Mouse (Mus musculus) brain, adult 2 months (tissue): ENCODE data around the gene Igf1r.

Experiments
- DNase-seq: peaks from one replicate; pipeline ENCODE4 v3.0.0; 2011; ENCODE audit warnings: low read depth, low spot score

The Igf1r gene

DNA sequence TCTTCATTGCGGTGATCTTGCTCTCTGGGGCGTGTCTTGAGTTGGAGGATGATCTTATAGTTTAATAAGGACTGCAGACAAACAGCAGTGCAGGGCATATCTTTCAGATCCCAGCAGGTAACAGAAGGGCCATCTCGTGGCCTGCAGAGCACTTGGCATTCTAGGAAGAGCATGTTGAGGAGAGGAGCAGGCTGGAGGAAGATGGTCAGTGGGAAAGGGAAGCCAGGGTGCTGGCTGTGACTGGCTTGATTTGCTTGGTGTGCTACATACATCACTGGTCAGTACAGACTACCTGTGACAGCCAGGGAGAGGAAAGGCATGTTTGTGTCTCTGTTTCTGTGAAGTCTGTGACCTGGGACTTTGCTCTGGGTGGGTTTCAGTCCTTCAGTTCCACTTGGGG is 122.8 kb downstream of the Igf1r start:
- peak; percentile 68 for DNase-seq

DNA sequence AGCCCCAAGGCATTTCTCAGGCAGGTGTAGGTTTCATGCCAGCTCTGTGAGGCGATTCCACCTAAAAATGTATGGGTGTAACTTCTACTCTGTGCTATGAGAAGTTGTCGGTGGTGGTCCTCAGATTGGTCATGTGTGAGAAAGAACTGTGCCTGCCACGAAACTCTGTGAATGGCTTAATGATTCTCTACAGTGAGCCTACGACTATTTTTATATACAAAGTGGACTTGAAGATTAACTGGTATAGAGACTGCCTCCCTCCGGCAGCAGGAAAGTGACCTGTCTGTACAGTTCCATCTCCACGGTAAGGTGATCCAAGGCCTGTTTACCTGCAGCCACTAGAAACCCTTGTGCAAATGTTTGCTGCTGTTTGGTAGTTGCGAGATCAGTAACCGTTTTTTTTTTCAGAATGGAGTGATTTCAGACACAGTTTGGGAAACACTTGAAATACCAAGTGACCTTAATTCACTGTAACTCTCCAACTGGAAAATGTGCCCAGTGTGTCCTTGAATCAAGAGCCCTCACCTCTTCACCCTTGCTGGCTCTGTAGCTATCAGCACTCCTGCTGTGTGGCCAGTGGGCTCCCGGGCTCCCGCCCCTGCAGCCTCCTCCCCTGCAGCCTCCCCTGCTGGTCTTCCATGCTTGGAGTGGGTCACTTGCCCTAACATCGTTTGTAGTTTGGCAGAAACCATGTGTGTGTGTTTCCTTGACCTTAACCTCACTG is 127.7 kb downstream of the Igf1r start:
- no peak for DNase-seq

DNA sequence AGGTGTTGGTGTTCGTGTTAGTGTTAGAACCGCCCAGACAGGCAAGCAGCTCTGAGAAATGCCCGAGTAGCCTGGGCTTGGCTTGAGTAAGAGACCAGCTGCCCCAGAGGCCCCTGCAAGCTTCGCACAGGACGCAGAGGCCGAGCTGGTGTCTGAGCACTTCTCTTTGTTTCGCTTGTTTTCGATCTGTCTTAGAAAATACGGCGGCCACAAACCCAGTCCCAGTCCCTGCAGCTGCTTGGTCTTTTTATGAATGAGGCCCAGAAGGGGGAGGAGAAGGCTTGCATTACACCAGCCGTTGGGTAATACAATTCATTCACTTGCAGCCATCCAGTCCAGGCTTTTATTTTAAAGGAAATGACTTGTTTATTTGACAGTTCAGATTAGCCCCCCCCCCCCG is 132.7 kb downstream of the Igf1r start:
- DNase-seq, result peak; percentile 81

DNA sequence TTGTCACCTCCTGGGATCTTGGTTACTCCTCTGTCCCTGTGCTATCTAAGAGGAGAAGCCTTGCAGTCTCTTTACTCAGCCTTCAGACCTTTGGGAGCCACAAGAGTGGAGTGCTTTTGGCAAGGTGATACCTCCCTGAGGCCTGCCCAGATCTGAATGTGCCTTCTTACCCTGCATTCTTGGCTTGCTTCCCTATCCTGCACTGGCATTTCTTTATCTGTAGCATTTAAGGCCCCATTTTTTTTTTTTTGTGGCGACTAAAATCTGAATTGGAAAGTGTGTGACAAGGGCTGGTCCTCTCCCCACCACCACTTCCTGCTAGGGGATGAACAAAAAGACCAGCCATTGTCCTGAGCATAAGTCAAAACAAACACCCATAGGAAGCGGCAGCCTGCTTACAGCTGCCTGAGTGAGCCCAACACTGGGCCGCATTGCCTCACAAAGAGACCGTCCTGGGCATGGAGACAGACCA is 133.3 kb downstream of the Igf1r start:
- DNase-seq, result peak; percentile 61

DNA sequence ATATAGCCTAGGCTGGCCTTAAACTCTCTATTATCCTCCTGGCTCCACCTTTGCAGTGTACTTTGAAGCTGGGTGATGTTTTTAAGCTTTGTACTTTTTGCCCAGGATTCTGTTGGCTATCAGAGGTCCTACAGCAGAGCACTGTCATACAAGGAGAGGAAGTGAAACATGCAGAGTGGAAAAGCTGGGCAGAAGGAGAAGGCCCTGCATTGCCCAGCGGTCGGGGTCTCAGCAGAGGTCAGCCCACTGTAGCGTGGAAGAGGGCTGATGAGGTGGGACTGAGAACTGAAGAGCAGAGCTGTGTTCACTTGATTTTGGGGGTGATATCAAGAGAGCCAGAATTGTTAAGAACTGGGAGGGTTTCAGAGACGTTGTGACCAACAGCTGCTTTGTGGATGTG is 134.9 kb downstream of the Igf1r start:
- DNase-seq, result no peak

DNA sequence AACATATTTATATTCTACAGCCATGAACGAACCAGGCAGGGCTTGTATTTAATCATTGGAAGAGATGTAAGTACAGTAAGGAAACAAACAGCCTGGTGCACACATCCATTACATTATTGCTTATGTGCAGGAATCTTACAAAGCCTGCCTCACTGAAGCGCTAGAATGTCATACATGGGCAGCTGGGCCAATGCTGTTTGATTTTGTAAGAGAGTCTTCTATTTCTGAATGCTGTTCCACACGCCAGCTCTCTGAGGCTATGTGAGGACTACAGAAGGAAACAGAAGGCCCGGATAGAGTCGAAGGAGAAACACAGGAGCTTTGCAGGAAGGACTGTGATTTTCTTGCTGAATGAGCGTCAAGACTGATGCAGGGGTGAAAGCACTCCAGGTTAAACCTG is 136.2 kb downstream of the Igf1r start:
- peak; percentile 86 for DNase-seq

DNA sequence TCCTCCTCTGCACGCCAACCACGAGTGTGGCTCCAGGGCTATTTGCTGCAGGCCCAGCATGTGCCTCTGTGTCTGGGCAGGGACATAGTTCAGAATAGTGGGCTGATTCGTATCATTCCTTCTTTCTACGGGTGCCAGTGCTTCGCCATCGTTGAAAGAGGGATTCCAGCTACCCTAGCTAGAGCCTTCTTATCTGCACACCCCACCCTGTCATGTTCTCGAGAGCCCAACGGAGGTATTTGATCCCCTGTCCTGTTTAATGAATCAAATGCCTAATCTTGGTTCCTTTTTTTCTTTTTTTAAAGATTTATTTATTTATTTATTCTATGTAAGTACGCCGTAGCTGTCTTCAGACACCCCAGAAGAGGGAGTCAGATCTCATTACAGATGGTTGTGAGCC is 137.1 kb downstream of the Igf1r start:
- DNase-seq, result no peak

DNA sequence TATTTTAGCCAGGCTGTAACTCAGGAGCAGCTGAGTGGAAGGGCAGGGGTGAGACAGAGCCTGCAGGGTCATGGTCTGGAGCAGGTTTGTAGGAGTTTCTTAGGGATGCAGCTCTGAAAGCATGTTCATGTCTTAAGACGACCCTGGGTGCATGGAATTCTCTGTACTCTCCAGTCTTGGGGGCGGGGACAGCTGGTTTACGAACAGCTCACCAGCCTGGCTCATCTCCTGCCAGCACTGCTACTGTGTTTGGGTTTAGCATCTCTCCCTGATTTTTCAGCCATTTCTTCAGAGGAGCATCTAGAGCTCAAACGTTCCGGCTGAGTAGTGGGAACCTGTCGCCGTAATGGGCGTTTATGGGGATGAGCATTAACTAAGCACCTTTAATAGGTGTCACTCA is 137.9 kb downstream of the Igf1r start:
- DNase-seq, result peak; percentile 62

DNA sequence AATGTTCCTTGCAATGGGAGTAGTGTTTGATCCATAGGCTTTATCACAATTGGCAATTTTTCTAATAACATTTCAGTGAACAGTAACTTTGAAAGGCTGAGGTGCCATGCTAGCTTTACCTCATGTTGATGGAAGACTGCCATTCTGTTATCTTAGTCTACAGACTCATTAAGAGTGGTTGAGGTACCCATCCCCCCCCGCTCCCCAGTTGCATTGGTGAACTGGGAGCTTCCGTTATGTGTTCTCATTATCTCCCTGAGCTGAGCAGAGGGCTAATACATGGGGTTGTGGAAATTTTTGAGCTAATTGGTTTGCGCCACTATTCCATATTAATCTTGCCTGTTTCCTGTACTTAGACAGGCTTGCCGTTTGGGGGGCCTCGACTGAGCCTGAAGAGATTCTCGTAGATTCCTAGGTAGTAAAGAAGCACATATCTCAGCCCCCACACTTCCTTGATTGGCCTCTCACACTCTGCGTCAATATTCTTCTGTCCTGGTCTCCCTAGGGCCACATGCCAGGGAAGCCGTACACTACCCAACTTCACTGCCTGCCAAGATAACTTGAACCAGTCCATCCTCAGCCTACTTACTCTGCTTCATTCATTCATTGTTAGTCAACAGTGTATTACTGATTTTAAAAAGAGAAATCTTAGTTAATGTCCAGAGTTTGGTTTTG is 139.8 kb downstream of the Igf1r start:
- no peak for DNase-seq

DNA sequence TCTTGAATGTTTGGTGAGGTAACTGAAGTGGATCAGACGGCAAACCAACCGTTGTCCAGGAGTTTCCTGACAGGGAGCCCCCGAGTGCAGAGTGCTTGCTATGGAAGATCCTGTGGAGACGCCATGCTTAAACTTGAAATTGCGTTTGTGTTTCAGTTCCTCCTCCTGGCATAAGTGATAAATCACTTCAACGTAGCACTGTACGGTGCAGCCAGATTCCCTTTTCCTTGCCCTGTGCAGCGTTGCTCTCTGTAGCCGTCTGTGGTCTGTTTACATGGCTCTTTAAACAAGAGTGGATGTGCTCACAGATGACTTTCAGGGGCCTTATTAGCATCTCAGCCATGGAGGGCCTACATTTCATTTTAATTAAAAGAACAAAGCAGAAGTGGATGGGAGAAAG is 141.2 kb downstream of the Igf1r start:
- DNase-seq, result no peak

DNA sequence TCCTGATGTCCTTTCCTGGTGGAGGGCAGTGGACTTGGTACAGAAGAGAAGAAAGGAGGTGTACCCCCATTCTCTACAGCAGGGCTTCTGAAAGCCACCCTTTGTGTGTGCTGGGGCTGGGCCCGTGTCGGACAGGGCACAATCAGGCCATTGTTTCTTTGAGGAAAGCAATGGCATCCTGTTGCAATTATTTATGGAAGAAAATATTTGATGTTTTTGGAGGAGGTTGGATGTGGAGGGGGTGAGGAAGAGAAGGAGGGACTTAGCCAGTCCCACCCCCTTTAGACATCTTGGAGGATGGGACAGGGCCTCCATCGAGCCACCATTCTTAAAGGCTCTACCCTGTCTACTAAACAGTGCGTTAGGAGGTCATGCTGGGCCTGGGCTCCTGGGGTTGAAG is 142.9 kb downstream of the Igf1r start:
- DNase-seq, result peak; percentile 60

DNA sequence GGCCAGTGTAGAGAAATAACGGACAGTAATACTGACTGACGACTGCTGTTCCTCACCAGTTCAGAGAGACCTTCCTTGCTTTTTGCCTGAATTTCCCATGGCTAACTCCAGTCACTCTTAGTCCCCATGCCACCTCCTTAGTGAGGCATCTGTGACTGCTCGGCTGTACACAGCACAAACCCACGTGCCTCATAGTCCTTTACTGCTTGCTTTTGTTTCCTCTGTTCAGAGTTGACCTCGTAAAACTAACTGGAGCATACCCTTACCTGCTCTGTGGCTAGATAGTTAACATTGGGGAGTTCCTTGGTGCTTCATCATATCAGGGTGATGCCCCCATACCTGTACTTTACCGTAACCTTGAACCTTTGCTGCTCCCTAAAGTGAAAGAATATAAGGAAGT is 143.8 kb downstream of the Igf1r start:
- DNase-seq, result no peak

DNA sequence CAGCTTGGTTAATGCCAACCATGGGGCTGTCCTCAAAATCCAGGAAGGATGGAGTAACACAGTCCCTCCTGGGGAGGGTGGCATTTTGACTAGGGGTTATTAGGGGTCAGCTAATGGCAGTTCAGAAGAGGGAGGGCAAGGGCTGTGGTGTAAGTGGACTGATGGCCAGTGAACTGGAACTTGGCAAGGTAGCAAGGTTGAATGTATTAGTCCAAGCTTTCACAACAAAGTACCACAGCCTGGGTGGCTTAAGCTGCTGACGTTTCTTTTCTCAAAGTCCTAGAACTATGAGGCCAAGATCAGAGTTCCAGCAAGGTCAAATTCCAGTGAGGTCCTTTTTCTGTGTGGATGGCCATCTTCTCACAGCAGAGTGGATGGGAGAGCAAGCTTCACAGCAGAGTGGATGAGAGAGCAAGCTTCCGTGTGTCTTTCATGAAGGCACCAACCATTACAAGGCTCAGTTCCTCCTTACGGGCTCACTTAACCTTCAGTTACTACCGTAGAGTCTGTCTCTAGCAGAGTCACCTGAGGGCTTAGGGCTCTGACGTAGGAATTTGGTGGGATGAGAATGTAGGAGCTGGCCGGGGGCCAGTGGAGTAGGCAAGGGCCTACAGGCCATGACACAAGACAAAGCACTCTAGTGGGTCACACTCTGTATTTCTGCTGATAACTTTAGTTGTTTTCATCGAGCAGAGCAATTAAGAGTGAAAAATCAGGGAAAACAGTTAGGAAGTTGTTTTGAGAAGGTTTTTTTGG is 144.6 kb downstream of the Igf1r start:
- no peak for DNase-seq

DNA sequence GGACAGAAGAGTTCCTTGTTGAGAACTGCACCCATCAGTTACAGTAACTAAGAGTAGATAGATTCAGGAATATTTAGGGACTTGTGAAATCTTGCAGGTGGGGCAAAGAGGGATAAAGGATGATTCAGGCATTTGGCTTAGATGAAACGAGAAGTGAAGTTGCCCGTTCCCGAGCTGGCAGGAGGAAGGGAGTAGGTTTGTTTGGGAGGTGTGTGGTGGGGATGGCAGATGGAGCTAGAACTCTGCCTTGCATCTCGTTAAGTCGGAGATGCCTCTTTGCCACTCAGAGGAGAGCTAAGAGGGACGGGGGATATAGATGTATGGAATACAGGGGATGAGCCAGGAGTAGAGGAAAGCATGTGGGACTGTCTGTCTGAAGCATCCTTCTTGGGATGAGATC is 145.5 kb downstream of the Igf1r start:
- DNase-seq, result peak; percentile 92

DNA sequence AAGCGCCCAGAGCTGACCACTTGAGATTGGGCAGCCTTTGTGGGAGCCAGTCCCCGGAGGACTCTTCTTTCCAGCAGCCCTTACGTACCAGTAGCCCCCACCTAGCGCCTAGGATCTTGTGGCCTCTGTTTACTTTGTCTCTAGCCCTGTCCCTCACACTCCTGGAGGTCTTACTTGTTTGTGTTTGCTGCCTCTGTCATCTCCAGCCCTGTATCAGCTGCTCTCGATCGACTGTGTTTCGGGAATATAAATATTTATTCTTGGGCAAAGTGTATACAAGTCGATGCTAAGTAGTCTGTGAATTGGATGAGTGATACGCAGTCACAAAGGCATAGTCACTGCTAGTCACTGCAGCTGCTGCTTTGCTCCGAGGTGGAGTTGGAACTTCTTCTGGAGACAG is 147.8 kb downstream of the Igf1r start:
- no peak for DNase-seq

DNA sequence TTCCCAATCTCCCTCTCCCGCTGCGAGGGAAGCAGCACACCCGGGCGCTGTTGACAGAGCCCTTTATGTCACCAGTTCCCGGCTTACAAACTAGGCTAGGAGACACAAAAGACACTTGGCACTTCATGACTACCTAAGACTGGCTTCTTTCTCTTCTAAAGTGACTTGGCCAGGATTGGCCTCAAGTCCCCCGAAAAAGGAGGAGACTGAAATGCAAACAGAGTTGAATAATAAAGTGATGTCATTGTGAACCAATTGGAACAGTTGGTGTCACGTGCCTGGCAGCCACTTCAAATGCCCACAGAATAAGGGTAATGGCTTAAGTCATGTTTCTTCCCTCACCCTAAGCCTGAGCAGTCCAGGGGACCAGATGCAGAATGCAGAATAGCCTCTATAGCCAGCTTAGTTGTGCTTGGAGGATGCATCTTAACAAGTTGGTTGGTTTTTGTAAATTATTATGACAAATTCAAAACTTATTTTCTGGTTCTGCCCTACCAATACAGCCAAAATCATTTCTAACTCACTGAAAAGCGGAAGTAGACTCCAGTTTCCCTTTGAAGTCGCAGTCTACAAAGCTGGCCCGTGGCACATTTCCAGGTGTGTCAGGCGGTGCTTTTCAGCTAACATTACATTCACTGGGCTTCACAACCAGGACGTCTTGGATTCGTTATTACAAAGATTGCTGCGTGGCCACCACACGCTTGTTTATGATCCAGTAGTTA is 150.0 kb downstream of the Igf1r start:
- peak; percentile 54 for DNase-seq

DNA sequence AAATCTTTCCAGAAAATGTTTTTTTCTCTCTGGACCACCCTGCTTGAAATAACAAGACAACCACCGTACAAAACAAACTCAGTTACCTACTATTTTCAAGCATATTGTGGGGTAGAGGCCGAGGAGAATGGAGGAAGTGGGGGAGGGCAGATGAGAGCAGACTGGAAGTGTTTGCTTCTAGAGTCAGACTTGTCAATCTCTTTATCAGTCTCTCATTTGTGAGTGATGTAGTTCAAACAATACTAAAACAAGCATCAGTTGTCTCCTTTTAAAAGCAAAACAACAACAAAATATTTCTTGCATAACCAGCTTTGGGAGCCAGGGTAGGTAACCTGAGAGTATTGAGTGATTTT is 150.5 kb downstream of the Igf1r start:
- no peak for DNase-seq

DNA sequence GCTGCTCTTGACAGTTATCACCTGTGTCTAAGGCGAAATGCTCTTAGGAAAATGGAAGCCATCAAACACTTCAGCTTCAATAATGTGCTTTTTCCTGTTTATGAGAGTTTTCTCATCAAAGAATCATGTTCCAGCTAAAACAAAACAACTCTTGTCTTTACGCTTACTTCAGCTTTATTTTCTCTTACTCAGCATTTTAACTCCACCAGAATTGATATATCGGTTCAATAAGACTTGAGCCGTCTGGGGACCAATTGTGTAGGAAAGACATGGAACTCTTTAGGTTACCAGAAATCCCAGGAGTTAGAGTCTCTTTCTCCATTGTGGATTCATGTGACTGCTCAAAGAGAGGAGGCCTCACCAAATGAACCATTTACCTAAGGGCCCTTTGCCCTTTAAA is 158.9 kb downstream of the Igf1r start:
- DNase-seq, result no peak

DNA sequence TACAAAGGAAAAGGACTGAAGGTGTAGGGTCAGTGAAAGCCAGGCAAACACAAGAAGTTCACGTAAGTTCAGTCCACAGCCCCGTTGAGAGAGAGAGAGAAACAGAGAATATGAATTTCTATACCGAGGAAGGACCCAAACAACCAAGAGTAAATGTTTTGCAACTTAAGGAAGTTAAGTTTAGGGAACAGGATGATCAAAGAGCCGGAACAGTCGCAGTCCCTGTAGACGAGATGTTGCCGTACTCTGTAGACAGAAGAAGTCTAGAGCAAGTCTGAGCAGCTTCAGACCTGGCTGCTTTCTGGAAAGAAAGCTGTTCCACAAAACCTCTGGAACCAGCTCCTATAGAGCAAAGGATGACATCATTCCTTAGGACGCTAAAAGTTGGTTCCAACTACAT is 160.0 kb downstream of the Igf1r start:
- DNase-seq, result no peak

DNA sequence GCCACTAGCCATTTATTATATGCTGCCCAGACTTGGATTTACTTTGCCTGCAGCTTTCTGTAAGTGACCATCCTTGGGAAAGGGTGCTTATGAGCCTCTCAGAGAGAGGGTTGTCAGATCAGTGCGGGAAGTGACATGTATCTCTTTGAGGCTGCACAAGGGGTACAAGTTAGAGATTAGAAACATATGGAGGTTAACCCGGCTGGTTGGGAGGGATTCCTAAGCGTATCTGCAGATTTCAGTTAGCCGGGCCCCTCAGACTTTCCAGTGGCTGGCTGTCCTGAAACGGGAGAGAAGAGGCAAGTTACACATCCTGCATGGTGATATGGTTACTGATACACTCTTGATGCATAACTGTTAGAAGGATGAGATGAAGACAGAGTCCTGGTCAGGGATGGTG is 161.7 kb downstream of the Igf1r start:
- no peak for DNase-seq

DNA sequence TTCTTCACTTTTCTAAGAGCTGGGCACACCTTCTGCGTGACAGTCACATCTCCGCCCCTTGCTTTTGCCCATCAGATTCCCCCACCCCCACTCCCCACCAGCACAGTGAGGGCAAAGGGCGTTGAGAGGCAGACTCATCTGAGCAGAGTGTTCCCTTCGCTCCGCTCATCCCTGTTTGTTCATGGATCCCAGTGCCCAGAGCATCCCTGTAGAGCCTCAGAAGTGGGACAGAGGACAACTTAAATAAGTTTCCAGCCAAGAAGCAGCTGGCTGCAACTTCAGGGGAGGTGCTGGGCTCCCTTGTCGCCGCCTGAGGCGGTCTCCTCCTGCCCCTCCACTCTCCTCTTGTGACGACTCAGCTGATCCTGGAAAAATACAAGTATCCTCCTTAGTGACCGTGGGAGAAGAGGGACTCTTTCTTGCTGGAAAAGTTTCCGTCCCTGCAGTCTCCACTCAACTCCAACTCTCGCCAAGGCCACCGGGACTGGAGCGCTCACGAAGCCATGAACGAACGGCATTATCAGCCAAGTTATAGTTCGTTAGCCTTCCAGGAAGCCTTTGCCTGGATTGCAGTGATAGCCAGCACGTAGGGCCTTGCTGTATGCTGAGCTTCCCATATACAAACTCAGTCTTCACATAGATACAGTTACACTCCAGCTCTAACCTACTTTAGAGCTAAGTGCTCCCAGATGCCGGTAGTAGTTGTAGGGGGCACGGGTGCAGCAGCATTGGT is 162.5 kb downstream of the Igf1r start:
- DNase-seq, result no peak
